Mouse (Mus musculus) limb, embryonic 11.5 days (tissue): ENCODE data around the gene Eri2. TPM values are rescaled to one million over a fixed set of nuclear protein-coding genes. Genes with fewer than 3 reads are reported as not detected.

ENCODE experiments used
- ATAC-seq: fragments of 200-750 bp; cut with Nextera tagmentation; 2 replicates; pipeline ENCODE4 v1.8.0; 2017; ENCODE audit warnings: low read depth; ENCODE audit not compliant: insufficient number of reproducible peaks, low FRiP score, low TSS enrichment
- DNase-seq: peaks from one replicate; pipeline ENCODE4 v3.0.0-alpha.2; 2015; ENCODE audit warnings: low spot score
- H3K27ac ChIP-seq: fragments of 300-500 bp; sonication (generic); replicated peaks from 2 replicates; pipeline ENCODE4 v1.5.1; 2014; ENCODE audit warnings: low read depth, mild to moderate bottlenecking, low read length
- H3K27me3 ChIP-seq: fragments of 300-500 bp; sonication (generic); 2 replicates; pipeline ENCODE4 v1.6.1; 2014; ENCODE audit warnings: mild to moderate bottlenecking, low read length, mixed read lengths; ENCODE audit not compliant: control insufficient read depth, insufficient read depth
- H3K36me3 ChIP-seq: fragments of 300-500 bp; sonication (generic); 2 replicates; pipeline ENCODE4 v1.6.1; 2014; ENCODE audit warnings: mild to moderate bottlenecking, low read length, moderate library complexity, mixed read lengths; ENCODE audit not compliant: control insufficient read depth, insufficient read depth
- H3K4me1 ChIP-seq: fragments of 300-500 bp; sonication (generic); 2 replicates; pipeline ENCODE4 v1.6.1; 2014; ENCODE audit warnings: low read length, mixed read lengths; ENCODE audit not compliant: control insufficient read depth, insufficient read depth
- H3K4me2 ChIP-seq: fragments of 300-500 bp; sonication (generic); 2 replicates; pipeline ENCODE4 v1.6.1; 2014; ENCODE audit warnings: low read depth, mild to moderate bottlenecking, moderate library complexity; ENCODE audit not compliant: severe bottlenecking
- H3K4me3 ChIP-seq: fragments of 300-500 bp; sonication (generic); 2 replicates; pipeline ENCODE4 v1.5.1; 2014; ENCODE audit warnings: low read depth, low read length
- H3K9ac ChIP-seq: fragments of 300-500 bp; sonication (generic); 2 replicates; pipeline ENCODE4 v1.6.1; 2014; ENCODE audit warnings: mild to moderate bottlenecking, low read length
- H3K9me3 ChIP-seq: fragments of 300-500 bp; sonication (generic); 2 replicates; pipeline ENCODE4 v1.6.1; 2016; ENCODE audit warnings: low read length; ENCODE audit not compliant: control insufficient read depth
- WGBS: fragments of 180-500 bp; shearing (Covaris S2); extraction: QIAGEN DNeasy Blood & Tissue Kit; methylation state at CpG from one replicate; pipeline ENCODE4 v1.1.7; 2014; 5-methylcytosine and 5-hydroxymethylcytosine counted together
- polyA plus RNA-seq: library from polyadenylated mRNA; unstranded; fragments of >200 nt; fragmentation: Nextera tagmentation; extraction: Ambion mirVana; gene quantifications from 2 replicates; pipeline ENCODE4 v1.2.1, GENCODE M21; 2014

Eri2 gene
- polyA plus RNA-seq: 32.3 and 32.9 TPM in 2 replicates

- Histone ChIP-seq H3K4me3 (peak within 1 kb of the TSS; percentile 68), H3K9ac (peak within 1 kb of the TSS; percentile 88), H3K4me2 (peak within 1 kb of the TSS; percentile 71), H3K36me3 (no peaks in the 10 kb centered on the region; the same call in 1 of the 2 replicates), H3K9me3 (no peaks in the 10 kb centered on the region), H3K4me1 (peaks cover 2% of the 10 kb centered on the region; the same call in 1 of the 2 replicates), H3K27ac (peak within 1 kb of the TSS; percentile 70), H3K27me3 (no peaks in the 10 kb centered on the region)
- DNase-seq (peak; percentile 95), ATAC-seq (peak; percentile 99)
- WGBS: under 1% methylated on average over 53 of the region's 53 CpGs
These were observed at the start of gene Eri2, which contains the start of gene Rexo5 for GRCm38 (mm10) chr7:119793586-119794250. Gene Eri2, minus strand, starts transcription at chr7:119794058. Gene Rexo5, plus strand, starts transcription at chr7:119794006.

GRCm38 (mm10) chr7:119841820-119842449 lies 48.1 kb upstream of the Eri2 start:
- Histone ChIP-seq H3K4me3 (no peak overlapping the region), H3K9me3 (no peaks in the 10 kb centered on the region), H3K4me2 (no peak overlapping the region), H3K27me3 (no peaks in the 10 kb centered on the region), H3K9ac (no peak overlapping the region), H3K27ac (no peak overlapping the region), H3K36me3 (peaks cover 2% of the 10 kb centered on the region; the same call in 1 of the 2 replicates), H3K4me1 (no peaks in the 10 kb centered on the region)
- ATAC-seq (no peak), DNase-seq (no peak)
- 95% methylated on average over 4 of the region's 4 CpGs for WGBS

GRCm38 (mm10) chr7:119835996-119836777 lies 42.3 kb upstream of the Eri2 start:
- Histone ChIP-seq H3K9me3 (no peaks in the 10 kb centered on the region), H3K9ac (no peak overlapping the region), H3K4me1 (no peaks in the 10 kb centered on the region), H3K4me2 (no peak overlapping the region), H3K36me3 (0 out of 2 replicates have a peak, but pooled peaks cover 2% of the 10 kb centered on the region), H3K27me3 (no peaks in the 10 kb centered on the region), H3K27ac (no peak overlapping the region), H3K4me3 (no peak overlapping the region)
- WGBS: 98% methylated on average over 4 of the region's 4 CpGs
- ATAC-seq: no peak
- no peak for DNase-seq

DNA sequence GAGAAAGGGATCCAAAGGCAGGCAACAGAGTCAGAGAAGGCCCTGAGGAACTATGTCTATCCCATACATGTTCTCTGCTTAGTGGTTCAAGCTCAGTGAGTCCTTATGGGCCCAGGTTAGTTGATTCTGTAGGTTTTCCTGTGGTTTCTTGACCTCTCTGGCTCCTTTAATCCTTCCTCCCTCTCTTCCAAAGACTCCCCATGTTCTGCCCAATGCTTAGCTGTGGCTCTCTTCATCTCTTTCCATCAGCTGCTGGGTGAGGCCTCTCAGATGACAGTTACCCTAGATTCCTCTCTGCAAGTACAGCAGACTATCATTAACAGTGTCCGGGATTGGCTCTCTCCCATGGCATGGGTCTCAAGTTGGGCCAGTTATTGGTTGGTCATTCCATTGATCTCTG lies 41.5 kb upstream of the Eri2 start:
- H3K27ac ChIP-seq: no peak overlapping the region
- H3K9me3 ChIP-seq: no peaks in the 10 kb centered on the region
- no peaks in the 10 kb centered on the region for H3K4me1 ChIP-seq
- H3K4me3 ChIP-seq: no peak overlapping the region
- no peak overlapping the region for H3K4me2 ChIP-seq
- ATAC-seq: no peak
- WGBS: 92% methylated on average over 1 of the region's 1 CpGs
- DNase-seq: no peak
- no peak overlapping the region for H3K9ac ChIP-seq
- H3K36me3 ChIP-seq: 0 out of 2 replicates have a peak, but pooled peaks cover 2% of the 10 kb centered on the region
- H3K27me3 ChIP-seq: no peaks in the 10 kb centered on the region

DNA sequence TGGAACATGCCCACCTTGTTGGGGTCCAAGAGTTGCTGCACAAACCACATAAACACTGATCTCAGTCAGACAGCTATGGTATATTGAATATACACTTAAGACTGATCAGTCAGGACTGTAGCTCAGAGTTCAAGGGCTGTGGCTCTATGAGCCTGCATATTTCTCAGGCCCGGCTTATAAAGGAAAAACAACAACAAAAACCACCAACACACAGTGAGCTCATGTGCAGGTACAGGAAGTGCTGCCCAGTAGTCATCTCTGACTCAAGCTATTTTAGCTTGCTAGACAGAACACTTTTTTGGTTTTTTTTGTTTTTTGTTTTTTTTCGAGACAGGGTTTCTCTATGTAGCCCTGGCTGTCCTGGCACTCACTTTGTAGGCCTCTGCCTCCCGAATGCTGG lies 14.9 kb upstream of the Eri2 start:
- 95% methylated on average over 3 of the region's 3 CpGs for WGBS
- no peak overlapping the region for H3K9ac ChIP-seq
- ATAC-seq: no peak
- no peaks in the 10 kb centered on the region for H3K9me3 ChIP-seq
- no peak overlapping the region for H3K4me3 ChIP-seq
- no peak overlapping the region for H3K27ac ChIP-seq
- no peaks in the 10 kb centered on the region for H3K4me1 ChIP-seq
- no peak for DNase-seq
- no peak overlapping the region for H3K4me2 ChIP-seq
- H3K27me3 ChIP-seq: no peaks in the 10 kb centered on the region
- no peaks in the 10 kb centered on the region; the same call in 1 of the 2 replicates for H3K36me3 ChIP-seq

DNA sequence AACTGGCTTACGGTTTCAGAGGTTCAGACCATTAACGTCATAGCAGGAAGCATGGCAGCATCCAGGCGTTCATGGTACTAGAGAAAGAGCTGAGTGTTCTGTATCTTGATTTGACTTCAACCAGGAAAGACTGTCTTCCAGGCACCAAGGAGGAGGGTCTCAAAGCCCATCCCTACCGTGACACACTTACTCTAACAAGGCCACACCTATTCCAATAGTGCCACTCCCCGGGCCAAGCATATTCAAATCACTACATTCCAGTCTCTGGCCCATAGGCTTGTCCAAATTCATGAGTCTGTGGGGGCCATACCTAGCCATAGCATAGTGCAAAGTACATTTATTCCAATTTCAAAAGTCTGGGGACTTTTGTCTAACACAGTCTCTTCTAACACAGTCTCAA lies 13.5 kb upstream of the Eri2 start:
- H3K4me2 ChIP-seq: no peak overlapping the region

DNA sequence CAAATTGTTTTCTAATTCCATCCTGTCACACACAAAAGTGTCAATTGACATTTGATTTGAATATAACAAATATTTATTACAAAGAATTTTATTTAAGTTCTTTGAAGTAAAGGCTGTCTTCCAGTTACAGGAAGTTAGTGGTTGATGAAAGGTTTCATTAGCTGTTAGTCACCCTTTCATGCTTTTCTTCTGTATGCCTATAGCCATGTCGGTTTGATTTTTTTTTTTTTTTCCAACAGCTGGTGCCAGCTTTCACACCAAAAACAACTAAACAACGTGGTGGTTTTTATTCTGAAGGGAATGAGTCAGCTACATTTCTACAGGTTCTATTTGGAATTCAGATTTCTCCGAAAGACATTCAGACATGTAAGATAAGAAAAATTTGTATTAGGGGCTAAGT lies 7.1 kb upstream of the Eri2 start:
- Histone ChIP-seq H3K9me3 (no peaks in the 10 kb centered on the region), H3K4me1 (no peaks in the 10 kb centered on the region), H3K4me2 (no peak overlapping the region), H3K27ac (no peak overlapping the region), H3K36me3 (no peaks in the 10 kb centered on the region; the same call in 1 of the 2 replicates), H3K9ac (no peak overlapping the region), H3K27me3 (no peaks in the 10 kb centered on the region), H3K4me3 (no peak overlapping the region)
- WGBS: 80% methylated on average over 3 of the region's 3 CpGs
- no peak for ATAC-seq
- DNase-seq: no peak

More for the DNA sequence above, 13.5 kb upstream of the Eri2 start:
- 90% methylated on average over 5 of the region's 5 CpGs for WGBS
- no peaks in the 10 kb centered on the region for H3K4me1 ChIP-seq
- H3K9ac ChIP-seq: no peak overlapping the region
- no peak overlapping the region for H3K4me3 ChIP-seq
- no peaks in the 10 kb centered on the region for H3K27me3 ChIP-seq
- H3K27ac ChIP-seq: no peak overlapping the region
- H3K9me3 ChIP-seq: no peaks in the 10 kb centered on the region
- ATAC-seq (no peak), DNase-seq (no peak)
- no peaks in the 10 kb centered on the region; the same call in 1 of the 2 replicates for H3K36me3 ChIP-seq

GRCm38 (mm10) chr7:119800488-119800887 lies 6.6 kb upstream of the Eri2 start:
- H3K9ac ChIP-seq: no peak overlapping the region
- H3K9me3 ChIP-seq: no peaks in the 10 kb centered on the region
- ATAC-seq: no peak
- DNase-seq: no peak
- H3K4me3 ChIP-seq: no peak overlapping the region
- WGBS: 92% methylated on average over 3 of the region's 3 CpGs
- H3K4me1 ChIP-seq: no peaks in the 10 kb centered on the region
- H3K27me3 ChIP-seq: no peaks in the 10 kb centered on the region
- no peak overlapping the region for H3K4me2 ChIP-seq
- no peak overlapping the region for H3K27ac ChIP-seq
- no peaks in the 10 kb centered on the region for H3K36me3 ChIP-seq
